Mouse (Mus musculus) WW6 (cell line): Measurements from ENCODE around the gene Ces3a.
"Not testable (repeated sequence)": the region's sequence is repeated elsewhere in the genome, so short reads cannot be mapped to it uniquely, and the experiment has no call there.

ENCODE experiments used
- DNase-seq: peaks from one replicate; pipeline ENCODE4 v3.0.0-alpha.2; 2013; ENCODE audit warnings: low read depth, low spot score

Ces3a gene

GRCm38 (mm10) chr8:105048371-105048854, at the start of gene Ces3a:
Gene Ces3a, plus strand, starts transcription at chr8:105048601.
- no peak for DNase-seq

- no peak for DNase-seq
These were observed 49.2 kb upstream of the Ces3a start for GRCm38 (mm10) chr8:104999183-104999582.

DNA sequence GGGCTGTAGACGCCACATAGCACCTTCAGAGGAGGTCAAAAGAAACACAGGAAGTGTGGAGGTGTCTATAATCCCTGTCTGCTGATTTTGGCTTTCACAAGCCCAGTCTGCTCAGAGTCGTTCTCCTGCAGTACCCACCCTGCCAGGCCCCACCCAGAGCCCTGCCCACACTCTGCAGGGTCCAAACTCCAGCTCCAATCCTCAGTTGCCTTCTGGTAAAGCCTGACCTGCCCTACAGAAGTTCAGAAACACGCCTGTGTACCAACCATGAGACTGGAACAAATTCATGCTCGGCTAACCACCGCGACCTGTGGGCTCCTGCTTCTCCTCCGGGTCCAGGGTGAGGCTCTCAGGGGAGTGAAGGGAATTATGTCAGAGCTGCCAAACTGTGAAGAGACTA, 47.8 kb upstream of the Ces3a start, which contains the start of gene Ces2h:
Ces2h (plus strand) TSS at position 268 of the 400 bp plus-strand sequence.
- no peak for DNase-seq

DNA sequence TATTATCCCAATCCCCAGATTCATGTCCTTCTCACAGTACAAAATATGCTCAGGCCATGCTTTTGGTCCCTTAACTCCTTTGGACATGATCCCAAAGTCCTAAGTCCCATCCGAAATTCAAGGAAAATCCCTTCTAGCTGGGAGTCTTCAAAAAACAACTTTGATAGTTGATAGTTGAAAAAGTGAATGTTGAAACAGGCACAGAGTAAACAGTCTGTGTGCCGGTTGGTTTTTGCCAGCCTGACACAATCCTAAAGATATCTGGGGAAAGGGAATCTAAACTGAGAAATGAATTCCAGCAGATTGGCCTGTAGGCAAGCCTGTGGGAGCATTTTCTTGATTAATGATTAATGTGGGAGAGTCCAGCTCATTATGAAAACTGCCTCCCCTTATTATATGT, 38.4 kb upstream of the Ces3a start:
- DNase-seq = no peak

GRCm38 (mm10) chr8:105011136-105011535, 37.3 kb upstream of the Ces3a start:
- no peak for DNase-seq

GRCm38 (mm10) chr8:105014391-105014790, 34.0 kb upstream of the Ces3a start:
- no peak for DNase-seq

- no peak for DNase-seq
These were observed 26.4 kb upstream of the Ces3a start for GRCm38 (mm10) chr8:105021954-105022353.

DNA sequence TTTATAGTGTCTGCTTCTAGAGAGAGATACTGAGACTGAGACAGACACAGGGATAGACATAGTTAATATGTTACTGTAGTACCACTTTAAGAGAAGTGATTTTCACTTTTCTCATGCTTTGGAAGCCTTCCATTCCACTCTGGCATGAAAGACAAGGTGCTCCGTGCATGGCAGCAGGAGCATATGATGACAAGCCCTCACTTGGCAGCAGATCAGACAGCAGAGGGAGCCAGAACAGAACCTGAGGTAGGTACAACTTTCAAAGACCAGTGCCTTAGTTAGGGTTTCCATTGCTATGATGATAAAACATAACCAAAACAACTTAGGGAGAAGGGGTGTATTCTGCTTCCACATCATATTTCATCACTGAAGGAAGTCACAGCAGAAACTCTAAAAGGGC, 25.3 kb upstream of the Ces3a start:
- DNase-seq = no peak

GRCm38 (mm10) chr8:105025050-105025449, 23.4 kb upstream of the Ces3a start:
- DNase-seq = peak; percentile 34

DNA sequence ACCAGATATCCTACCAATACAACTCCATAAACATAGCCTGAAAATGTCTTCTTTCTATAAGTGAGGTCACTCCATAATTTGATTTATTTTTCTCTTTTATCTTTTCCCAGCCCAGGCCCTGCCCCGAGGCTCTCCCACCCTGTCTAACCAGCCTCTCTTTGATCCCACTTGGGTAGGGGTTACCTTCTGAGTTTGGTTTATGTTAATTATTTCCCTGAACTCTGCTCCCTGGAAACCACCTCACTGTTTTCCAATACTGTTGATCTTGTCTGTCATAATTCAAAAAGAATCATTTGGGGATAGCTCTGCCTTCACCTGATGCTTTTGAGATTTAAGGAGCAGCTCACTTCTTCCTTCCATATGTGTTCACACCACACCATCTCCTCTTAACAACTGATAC, 4.9 kb upstream of the Ces3a start:
- no peak for DNase-seq

DNA sequence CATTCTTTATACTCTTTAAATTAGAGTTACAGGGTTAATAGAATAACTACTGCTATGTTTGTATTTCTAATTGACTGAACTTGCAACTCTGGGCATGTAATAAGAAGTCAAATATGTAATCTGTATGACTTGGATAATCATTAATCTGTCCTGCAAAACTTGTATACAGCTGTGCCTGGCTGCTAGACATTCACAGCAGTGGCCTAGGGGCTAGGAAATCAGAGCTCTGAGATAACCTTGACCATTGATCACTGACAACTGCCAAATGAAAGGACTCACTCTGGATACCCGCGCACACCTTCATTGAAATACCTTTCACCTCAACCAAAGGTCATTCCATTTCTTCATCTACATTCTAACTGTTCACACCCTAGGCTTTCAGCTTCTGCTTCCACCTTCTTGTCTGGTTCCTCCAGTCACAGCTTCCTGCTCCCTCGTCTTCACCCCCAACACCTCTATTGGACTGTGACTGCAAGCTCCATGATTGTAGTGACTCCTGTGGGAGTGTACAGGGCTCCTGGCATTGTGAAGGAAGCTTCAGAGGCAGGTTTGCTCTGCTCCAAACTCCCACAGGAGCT, 2.5 kb upstream of the Ces3a start:
- no peak for DNase-seq

DNA sequence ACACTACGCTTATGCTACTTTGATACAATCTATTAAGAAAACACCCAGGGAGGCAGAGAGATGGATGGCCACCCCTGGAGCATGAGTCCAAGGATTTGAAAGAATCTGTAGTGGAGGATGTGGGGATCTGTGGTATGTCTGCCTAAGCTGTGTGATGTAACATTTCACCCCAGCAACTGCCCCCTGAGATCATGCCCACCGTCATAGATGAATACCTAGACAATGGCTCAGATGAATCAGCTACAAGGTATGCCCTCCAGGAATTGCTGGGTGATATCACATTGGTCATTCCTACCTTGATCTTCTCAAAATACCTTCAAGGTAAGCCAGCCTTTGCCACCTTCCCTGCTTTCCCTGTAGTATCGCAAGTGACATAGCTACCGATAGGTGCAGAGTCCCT, 7.8 kb downstream of the Ces3a start:
- DNase-seq = no peak

DNA sequence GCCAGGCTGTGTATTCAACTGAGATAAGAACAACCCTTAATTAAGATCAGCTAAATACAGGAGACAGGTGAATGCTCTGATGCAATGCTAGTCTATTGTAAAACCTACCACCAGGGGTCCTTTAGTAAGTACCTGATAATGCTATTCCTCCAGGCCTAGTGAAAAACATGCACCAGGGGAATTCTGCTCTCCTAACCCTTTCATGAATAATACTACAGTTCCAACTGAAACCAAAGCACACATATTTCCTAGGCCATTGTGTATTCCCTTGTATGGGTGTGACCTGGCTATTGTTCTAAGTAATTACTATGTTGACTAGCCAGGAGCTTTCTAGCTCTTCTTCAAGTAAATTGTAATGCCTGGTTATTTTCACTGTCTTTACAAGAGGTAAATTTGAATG, 11.7 kb downstream of the Ces3a start:
- DNase-seq = no peak

DNA sequence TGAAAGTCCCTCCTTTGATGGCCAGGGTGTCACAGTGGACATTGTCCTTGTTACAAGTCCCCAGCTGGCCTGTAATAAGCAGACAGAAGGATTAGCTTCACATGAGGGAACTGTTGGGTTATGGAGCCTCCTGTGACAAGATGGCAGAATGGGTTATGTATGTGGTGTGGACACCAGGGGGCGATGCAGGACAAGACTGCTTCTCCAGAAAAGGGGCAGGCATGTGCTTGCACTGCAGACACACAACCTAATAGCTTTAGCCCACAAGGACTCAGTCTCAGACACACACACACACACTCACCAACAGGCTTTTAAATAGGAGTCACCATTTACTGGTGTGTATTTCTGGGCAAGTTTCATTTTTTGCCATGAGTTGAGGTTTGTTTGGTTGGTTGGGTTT, 18.4 kb downstream of the Ces3a start:
- DNase-seq = peak; percentile 62

- not testable (repeated sequence) for DNase-seq
These were observed 19.5 kb downstream of the Ces3a start for GRCm38 (mm10) chr8:105067905-105068304.

DNA sequence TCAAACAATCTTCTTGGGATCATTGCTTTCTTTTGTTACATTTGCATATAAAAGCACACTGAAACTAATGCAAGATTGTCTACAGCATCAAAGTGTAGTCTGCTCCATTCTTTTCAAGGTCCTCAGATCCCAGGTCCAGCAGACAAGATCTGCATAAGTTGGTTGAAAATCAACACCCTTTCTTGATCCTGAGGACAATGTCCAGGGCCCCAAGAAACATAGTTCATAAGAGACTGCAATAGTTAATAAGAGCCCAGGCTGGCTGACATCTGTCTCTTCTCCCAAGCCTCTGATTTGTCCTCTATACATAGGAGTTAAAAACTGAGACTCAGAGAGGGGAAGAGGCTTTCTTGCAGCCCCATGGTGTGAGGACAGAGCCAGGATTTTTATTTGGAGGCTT, 20.6 kb downstream of the Ces3a start:
- DNase-seq = no peak

DNA sequence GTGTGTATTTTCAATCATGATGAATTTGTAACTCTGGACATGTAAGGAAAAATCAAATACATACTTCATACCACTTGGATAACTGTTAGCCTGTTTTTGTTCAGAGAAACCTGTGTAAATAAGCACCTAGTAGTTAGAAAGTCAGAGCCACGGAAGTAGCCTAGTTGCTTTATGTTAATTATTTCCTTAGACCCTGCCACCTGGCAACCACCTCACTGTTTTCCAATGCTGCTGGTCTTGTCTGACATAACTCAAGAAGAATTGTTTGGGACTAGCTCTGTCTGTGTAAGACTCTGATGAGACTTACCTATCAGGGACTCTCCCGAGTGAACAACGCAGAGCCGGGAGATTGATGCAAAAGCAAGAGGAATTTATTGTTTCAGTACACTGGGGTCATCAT, 28.2 kb downstream of the Ces3a start:
- DNase-seq = no peak

- DNase-seq = no peak
These were observed 28.7 kb downstream of the Ces3a start for GRCm38 (mm10) chr8:105077071-105077470.

GRCm38 (mm10) chr8:105078591-105078990, 30.2 kb downstream of the Ces3a start:
- no peak for DNase-seq

GRCm38 (mm10) chr8:105080814-105081336, 32.5 kb downstream of the Ces3a start:
- DNase-seq = no peak

DNA sequence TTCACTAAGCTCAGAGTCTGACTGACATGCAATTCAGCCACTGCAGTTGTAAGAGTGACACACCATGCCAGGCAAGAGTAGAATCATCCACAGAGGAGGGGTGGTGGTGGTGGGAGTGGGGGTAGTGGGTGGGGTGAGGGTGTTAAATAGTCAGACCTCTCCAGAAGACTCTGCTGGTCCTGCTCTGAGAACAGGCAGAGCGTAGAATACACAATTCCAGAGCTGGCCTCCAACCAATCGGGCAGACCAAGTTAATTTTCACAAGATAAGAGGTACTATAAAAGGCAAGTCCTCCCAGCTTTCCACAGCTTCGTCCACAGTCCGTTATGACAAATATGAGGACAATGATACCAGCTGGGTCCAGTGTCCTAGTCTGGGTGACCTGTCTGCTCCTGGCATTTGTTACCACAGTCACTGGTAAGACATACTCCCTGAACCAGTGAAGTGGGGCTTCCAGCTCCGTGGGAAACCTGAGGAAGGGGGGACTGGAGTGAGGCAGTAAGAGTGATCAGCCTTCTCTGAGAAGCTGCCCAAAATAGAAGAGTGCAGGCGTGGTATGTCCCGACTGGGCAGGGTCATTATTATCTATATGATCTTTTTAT, 35.1 kb downstream of the Ces3a start, which contains the start of gene Ces3b:
Ces3b (plus strand) TSS at position 305 of the 602 bp plus-strand sequence.
- DNase-seq = no peak

DNA sequence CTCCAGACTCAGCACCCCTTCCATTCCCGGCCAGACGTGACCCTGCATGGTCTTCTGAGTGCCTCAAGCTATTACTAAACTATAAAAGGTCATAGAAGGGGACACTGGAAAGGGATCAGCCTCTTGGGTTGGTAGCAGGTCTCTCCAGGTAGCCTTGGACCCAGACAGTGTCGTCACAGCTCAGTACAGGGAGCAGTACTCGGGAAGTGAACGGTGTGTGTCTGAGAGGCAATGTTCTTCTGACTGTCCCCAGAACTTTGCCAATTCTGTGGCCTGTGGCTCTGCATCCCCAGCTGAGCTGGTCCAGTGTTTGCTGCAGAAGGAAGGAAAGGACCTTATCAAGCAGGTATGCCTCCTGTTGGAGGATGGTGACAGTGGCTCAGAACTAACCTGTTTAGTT, 39.8 kb downstream of the Ces3a start:
- not testable (repeated sequence) for DNase-seq

GRCm38 (mm10) chr8:105088581-105088980, 40.2 kb downstream of the Ces3a start:
- no peak for DNase-seq
